Mouse (Mus musculus): ENCODE data around the gene 4921507P07Rik.

GRCm38 (mm10) chr6:50545412-50546043 lies 50.9 kb downstream of the 4921507P07Rik start:
- TF ChIP-seq POLR2A (IDR thresholded peaks at IDR 0.05; ENCODE audit: control insufficient read depth, low read depth, low read length) (no peak), CTCF (IDR thresholded peaks at IDR 0.05; ENCODE audit: control insufficient read depth, insufficient read depth, insufficient replicate concordance, low read depth, low read length) (peak; percentile 20; the same call in 1 of the 2 replicates)

All from testis, adult 2 months (tissue).